Mouse (Mus musculus) kidney, postnatal 4 days (tissue): ENCODE data around the gene Susd6.

Experiments
- DNase-seq, 2 experiments: peaks; one replicate each; pipeline ENCODE4 v3.0.0; 2021; ENCODE audit warnings: mixed read lengths in 2 of 2

The Susd6 gene

GRCm38 (mm10) chr12:80839631-80840030 is 49.3 kb downstream of the Susd6 start:
- no peak for DNase-seq

GRCm38 (mm10) chr12:80841618-80842017 is 51.3 kb downstream of the Susd6 start:
- DNase-seq: no peak

GRCm38 (mm10) chr12:80842609-80843008 is 52.3 kb downstream of the Susd6 start:
- no peak for DNase-seq

GRCm38 (mm10) chr12:80843236-80843635 is 52.9 kb downstream of the Susd6 start:
- no peak for DNase-seq

GRCm38 (mm10) chr12:80843651-80844444 is 53.5 kb downstream of the Susd6 start:
- peak; percentile 36 to 52 for DNase-seq

- DNase-seq: no peak
Measured at GRCm38 (mm10) chr12:80845901-80846300, 55.6 kb downstream of the Susd6 start.

- no peak for DNase-seq
Measured at GRCm38 (mm10) chr12:80846861-80847268, 56.6 kb downstream of the Susd6 start.

GRCm38 (mm10) chr12:80852001-80852400 is 61.7 kb downstream of the Susd6 start:
- no peak for DNase-seq

- DNase-seq: peak in 1 of 2 experiments; percentile 11
Measured at GRCm38 (mm10) chr12:80853737-80854136, 63.4 kb downstream of the Susd6 start.

GRCm38 (mm10) chr12:80854671-80855070 is 64.4 kb downstream of the Susd6 start:
- DNase-seq: no peak

GRCm38 (mm10) chr12:80855100-80855499 is 64.8 kb downstream of the Susd6 start:
- no peak for DNase-seq

GRCm38 (mm10) chr12:80855581-80855980 is 65.3 kb downstream of the Susd6 start:
- DNase-seq: no peak

- DNase-seq: no peak
Measured at GRCm38 (mm10) chr12:80857636-80858293, 67.5 kb downstream of the Susd6 start.

- DNase-seq: no peak
Measured at GRCm38 (mm10) chr12:80858307-80858706, 68.0 kb downstream of the Susd6 start.

GRCm38 (mm10) chr12:80861916-80862315 is 71.6 kb downstream of the Susd6 start:
- no peak for DNase-seq

GRCm38 (mm10) chr12:80863370-80863769 is 73.1 kb downstream of the Susd6 start:
- peak; percentile 26 to 42 for DNase-seq

- DNase-seq: no peak
Measured at GRCm38 (mm10) chr12:80865175-80865574, 74.9 kb downstream of the Susd6 start.

GRCm38 (mm10) chr12:80866023-80866422 is 75.7 kb downstream of the Susd6 start:
- no peak for DNase-seq

GRCm38 (mm10) chr12:80867083-80867482 is 76.8 kb downstream of the Susd6 start:
- peak in 1 of 2 experiments; percentile 44 for DNase-seq

GRCm38 (mm10) chr12:80868401-80868800 is 78.1 kb downstream of the Susd6 start:
- DNase-seq: no peak

- DNase-seq: no peak
Measured at GRCm38 (mm10) chr12:80877215-80878092, 87.1 kb downstream of the Susd6 start.

- DNase-seq: no peak
Measured at GRCm38 (mm10) chr12:80878093-80878430, 87.8 kb downstream of the Susd6 start.

- peak in 1 of 2 experiments; percentile 48 for DNase-seq
Measured at GRCm38 (mm10) chr12:80878653-80879052, 88.3 kb downstream of the Susd6 start.
